Mouse (Mus musculus) CH12.LX (cell line): ENCODE data around the gene Ap1ar. TPM values are rescaled to one million over a fixed set of nuclear protein-coding genes. Genes with fewer than 3 reads are reported as not detected.

Experiments
- DNase-seq: peaks from one replicate; pipeline ENCODE4 v3.0.0-alpha.2; 2013; ENCODE audit errors: extremely low read depth
- H3K27ac ChIP-seq: 2 replicates; pipeline ENCODE4 v1.5.1; 2012; ENCODE audit warnings: low read depth, mild to moderate bottlenecking, control low read depth, moderate library complexity; ENCODE audit not compliant: insufficient read depth
- H3K27me3 ChIP-seq: replicated peaks from 2 replicates; pipeline ENCODE3; 2012; ENCODE audit warnings: inconsistent platforms
- H3K36me3 ChIP-seq, 2 experiments: replicated peaks in 1 of 2; 2 replicates each; pipeline versions ENCODE3 to v1.6.1; 2012; ENCODE audit warnings: inconsistent platforms in 1 of 2, low read length in 1 of 2, mild to moderate bottlenecking in 1 of 2, mixed read lengths in 1 of 2, moderate library complexity in 1 of 2; ENCODE audit not compliant: control insufficient read depth in 1 of 2, insufficient read depth in 1 of 2
- H3K4me1 ChIP-seq, 2 experiments: 2 replicates each; pipeline ENCODE4 v1.6.1; 2012; ENCODE audit warnings: inconsistent platforms in 1 of 2, moderate library complexity in 1 of 2; ENCODE audit not compliant: insufficient read depth in 2 of 2, control insufficient read depth in 1 of 2
- H3K4me2 ChIP-seq: 2 replicates; pipeline ENCODE4 v1.6.1; 2012; ENCODE audit warnings: low read depth, mild to moderate bottlenecking, control low read depth; ENCODE audit not compliant: poor library complexity, insufficient read depth, severe bottlenecking
- H3K4me3 ChIP-seq, 3 experiments: fragments of 150-350 bp in 1 of 3; sonication (generic) in 1 of 3; replicated peaks in 1 of 3; 2 replicates each; pipeline versions ENCODE3 to v1.5.1; 2011 to 2012; ENCODE audit warnings: low read depth in 2 of 3, low read length in 2 of 3, mild to moderate bottlenecking in 2 of 3, moderate library complexity in 2 of 3, control low read depth in 1 of 3, improper control_type of control experiment in 1 of 3, inconsistent platforms in 1 of 3, mixed read lengths in 1 of 3; ENCODE audit not compliant: poor library complexity in 1 of 3
- H3K79me2 ChIP-seq: replicated peaks from 2 replicates; pipeline ENCODE4 v1.6.1; 2012; ENCODE audit warnings: mild to moderate bottlenecking, moderate library complexity; ENCODE audit not compliant: control insufficient read depth, poor library complexity, insufficient read depth, severe bottlenecking; ENCODE audit errors: extremely low read depth
- H3K9ac ChIP-seq: 2 replicates; pipeline ENCODE4 v1.6.1; 2012; ENCODE audit warnings: low read depth, mild to moderate bottlenecking, control low read depth, moderate library complexity; ENCODE audit not compliant: insufficient read depth
- H3K9me3 ChIP-seq: replicated peaks from 2 replicates; pipeline ENCODE3; 2012; ENCODE audit warnings: low read length, inconsistent platforms, mixed read lengths
- CHD2 ChIP-seq: IDR thresholded peaks from 2 replicates; pipeline ENCODE4 v1.6.1; 2011; ENCODE audit warnings: low read length, improper control_type of control experiment
- KAT2A ChIP-seq: IDR thresholded peaks from 2 replicates; pipeline ENCODE4 v1.6.1; 2012; ENCODE audit warnings: low read length, improper control_type of control experiment, inconsistent platforms; ENCODE audit not compliant: insufficient replicate concordance
- ZMIZ1 ChIP-seq: IDR thresholded peaks from 2 replicates; pipeline ENCODE4 v1.6.1; 2012; ENCODE audit warnings: low read depth, mild to moderate bottlenecking, inconsistent platforms, low read length, improper control_type of control experiment
- dilution Hi-C: fragments of 300-500 bp; cut with MboI; formaldehyde crosslinking; loops from 2 replicates; pipeline ENCODE4 v1.14.3; 2020; ENCODE audit warnings: low sequenced_read_pairs; ENCODE audit not compliant: extremely low pct_unique_long_range_greater_than_20kb, extremely low pct_ligation_motif_present
- in situ Hi-C: fragments of 300-500 bp; cut with MboI; formaldehyde crosslinking; loops from 3 replicates; pipeline ENCODE4 v1.14.3; 2019; ENCODE audit warnings: low sequenced_read_pairs, low pct_ligation_motif_present, low pct_unique_long_range_greater_than_20kb, mixed read lengths
- polyA plus RNA-seq: library from polyadenylated mRNA; unstranded; fragments of >175 nt; gene quantifications from 2 replicates; pipeline ENCODE4 v1.2.1, GENCODE M21; 2012; ENCODE audit warnings: low read depth; ENCODE audit not compliant: insufficient read length
- total RNA-seq, 2 experiments: library from RNA; depleted of rRNA; stranded (reverse); fragments of 300-350 nt in 1 of 2; fragments of >200 nt in 1 of 2; gene quantifications; 2 replicates each; pipeline ENCODE4 v1.2.3; 2012 to 2014

The Ap1ar gene
- total and polyA plus RNA-seq, 3 experiments: 45.8 to 64.4 (median 51.2) TPM

DNA sequence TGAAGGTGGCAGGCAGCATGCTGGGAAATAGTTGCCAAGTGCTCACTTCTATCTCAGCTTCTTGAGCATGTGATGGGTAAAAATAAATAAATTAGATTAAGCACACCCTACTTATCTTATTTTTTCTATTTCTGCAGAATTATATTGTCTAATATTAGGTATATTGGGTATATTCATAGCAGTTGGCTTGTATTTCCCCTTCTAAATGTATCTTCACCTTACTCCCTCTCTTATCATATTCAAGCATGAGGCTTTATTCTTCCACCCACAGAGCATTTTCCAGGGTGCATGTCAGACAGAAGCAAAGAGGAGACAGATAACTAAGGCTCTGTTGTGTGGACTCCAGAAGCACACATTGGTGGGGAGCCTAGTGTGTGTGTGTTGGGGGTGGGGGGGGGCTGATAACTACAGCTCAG is 79.4 kb downstream of the Ap1ar start:
- Histone ChIP-seq H3K9ac (no peak overlapping the region), H3K4me1 (peaks cover 0 to 9% of the 10 kb centered on the region in 2 experiments; a peak in 2 of 4 replicates), H3K27ac (no peak overlapping the region), H3K27me3 (no peaks in the 10 kb centered on the region), H3K4me2 (no peak overlapping the region), H3K9me3 (no peaks in the 10 kb centered on the region), H3K4me3 (no peak overlapping the region), H3K36me3 (no peaks in the 10 kb centered on the region), H3K79me2 (no peaks in the 10 kb centered on the region)
- in situ Hi-C loops (loop anchor here (25.0 kb wide), 1 partner anchor 179 kb away; no protein-coding TSS in a partner anchor), dilution Hi-C loops (no loop called here)
- DNase-seq: no peak
- TF ChIP-seq CHD2: no peak
- no peak for TF ChIP-seq ZMIZ1
- TF ChIP-seq KAT2A: no peak

Other genes starting within 250 kb of the Ap1ar start
- not detected in 2 replicates for gene Neurog2, start 204.4 kb downstream of the Ap1ar start, total RNA-seq (2012; rRNA removed)
- not detected in 2 replicates for gene Neurog2, start 204.4 kb downstream of the Ap1ar start, total RNA-seq (2014; rRNA removed)
- not detected in 2 replicates for gene Neurog2, start 204.4 kb downstream of the Ap1ar start, polyA plus RNA-seq
- gene Alpk1, start 57.0 kb downstream of the Ap1ar start, total RNA-seq (2012; rRNA removed): 1.3 and 1.8 TPM in 2 replicates
- 1.4 TPM in 2 replicates for gene Alpk1, start 57.0 kb downstream of the Ap1ar start, total RNA-seq (2014; rRNA removed)
- gene Alpk1, start 57.0 kb downstream of the Ap1ar start, polyA plus RNA-seq: 1.5 and 1.6 TPM in 2 replicates
- gene Tifa, start 47.7 kb downstream of the Ap1ar start, total RNA-seq (2012; rRNA removed): 1.4 and 1.7 TPM in 2 replicates
- 2.8 and 3.1 TPM in 2 replicates for gene Tifa, start 47.7 kb downstream of the Ap1ar start, total RNA-seq (2014; rRNA removed)
- gene Tifa, start 47.7 kb downstream of the Ap1ar start, polyA plus RNA-seq: 2.3 and 3.2 TPM in 2 replicates
- gene Fam241a, start 58.8 kb upstream of the Ap1ar start, total RNA-seq (2012; rRNA removed): 1.6 and 2.1 TPM in 2 replicates
- gene Fam241a, start 58.8 kb upstream of the Ap1ar start, total RNA-seq (2014; rRNA removed): 12.4 and 12.7 TPM in 2 replicates
- gene Fam241a, start 58.8 kb upstream of the Ap1ar start, polyA plus RNA-seq: 5.3 and 6.2 TPM in 2 replicates